Mouse (Mus musculus) liver, postnatal 0 days (tissue): Measurements from ENCODE around the gene Olfr666.

Source experiments
- CTCF ChIP-seq: sonication (generic); IDR thresholded peaks from 2 replicates; pipeline ENCODE4 v1.5.1; 2016; ENCODE audit warnings: antibody characterized with exemption, low read depth
- EP300 ChIP-seq: IDR thresholded peaks from 2 replicates; pipeline ENCODE4 v1.6.1; 2016; ENCODE audit warnings: antibody characterized with exemption, low read depth, mild to moderate bottlenecking

GRCm38 (mm10) chr7:104855248-104855750 is 40.5 kb downstream of the Olfr666 start:
- TF ChIP-seq EP300 (no peak), CTCF (no peak)
